Mouse (Mus musculus): ENCODE measurements around the gene Cep70.

Gene Cep70

DNA sequence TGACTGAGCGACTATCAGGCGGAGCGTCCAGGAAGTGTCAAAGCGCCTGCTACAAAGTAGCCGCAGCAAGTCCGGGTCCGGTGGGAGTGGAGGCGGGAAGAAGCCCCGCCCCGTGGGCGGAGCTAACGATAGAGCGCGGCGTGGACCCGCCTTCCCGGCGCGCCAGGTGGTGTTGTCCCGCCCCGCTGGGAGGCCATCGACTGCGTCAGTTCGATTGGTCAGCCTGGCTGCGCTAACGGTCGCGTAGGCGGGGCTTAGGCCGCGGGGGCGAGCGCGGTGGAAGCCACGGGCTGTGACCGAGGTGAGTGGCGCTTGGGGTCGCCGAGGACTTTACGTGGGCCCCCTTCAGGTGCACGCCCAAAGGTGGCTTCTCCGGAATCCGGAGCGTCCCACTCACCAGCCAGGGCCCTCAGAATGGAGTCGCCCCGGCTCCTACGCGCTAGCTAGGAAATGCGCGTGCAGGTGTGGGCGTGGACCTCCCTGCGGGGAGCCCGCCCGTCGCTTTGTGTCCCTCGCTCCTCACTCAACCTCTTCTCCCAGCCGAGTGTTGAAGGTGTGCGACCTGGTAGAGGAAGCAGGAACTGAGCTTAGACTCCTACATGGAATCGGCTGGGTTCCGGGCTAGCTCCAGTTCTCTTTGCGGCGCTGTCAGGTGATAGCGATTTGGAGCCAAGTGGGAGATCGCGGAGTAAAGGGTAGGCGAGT, at the start of gene Cep70:
TSS of gene Cep70 (plus strand) at position 178 of the 705 bp plus-strand sequence.
- DNase-seq (ENCODE audit: low read depth) = peak; percentile 95

DNA sequence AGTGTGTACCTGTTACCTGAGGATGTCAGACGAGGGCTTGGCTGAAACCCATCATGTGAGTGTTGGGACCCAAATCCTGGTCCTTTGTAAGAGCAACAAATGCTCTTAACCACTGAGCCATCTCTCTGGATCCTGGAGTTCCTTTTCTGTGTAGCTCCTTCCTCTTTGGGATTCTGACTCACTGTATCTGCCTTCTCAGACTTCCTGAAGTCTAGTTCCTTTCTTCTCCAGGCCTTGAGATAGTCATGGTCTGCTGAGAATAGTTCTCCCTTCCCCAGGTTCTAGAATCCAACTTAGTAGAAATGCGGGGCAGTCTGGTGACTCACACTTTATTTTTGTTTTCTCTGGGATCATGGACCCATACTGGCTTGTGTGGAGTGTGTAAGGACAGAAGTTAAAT, 30.5 kb upstream of the Cep70 start:
- peak; percentile 80 for DNase-seq (ENCODE audit: low read depth)

DNA sequence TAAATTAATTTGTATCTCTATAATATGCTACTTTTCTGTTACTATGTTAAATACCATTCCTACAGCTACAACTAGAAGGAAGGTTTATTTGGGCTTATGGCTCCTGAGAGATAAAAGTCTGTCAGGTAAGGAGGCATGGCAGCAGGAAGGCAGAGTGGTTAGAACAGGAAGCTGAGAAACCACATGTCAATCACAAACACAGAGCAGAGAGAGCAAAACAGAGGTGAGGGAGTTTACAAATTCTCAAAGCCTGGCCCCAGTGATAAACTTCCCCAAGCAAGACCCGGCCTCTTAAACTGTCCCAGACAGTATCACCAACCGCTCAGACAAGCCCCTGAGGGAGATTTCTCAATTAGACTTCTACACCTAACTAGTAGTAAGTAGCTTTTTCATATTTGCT, 27.0 kb upstream of the Cep70 start:
- peak; percentile 59 for DNase-seq (ENCODE audit: low read depth)

DNA sequence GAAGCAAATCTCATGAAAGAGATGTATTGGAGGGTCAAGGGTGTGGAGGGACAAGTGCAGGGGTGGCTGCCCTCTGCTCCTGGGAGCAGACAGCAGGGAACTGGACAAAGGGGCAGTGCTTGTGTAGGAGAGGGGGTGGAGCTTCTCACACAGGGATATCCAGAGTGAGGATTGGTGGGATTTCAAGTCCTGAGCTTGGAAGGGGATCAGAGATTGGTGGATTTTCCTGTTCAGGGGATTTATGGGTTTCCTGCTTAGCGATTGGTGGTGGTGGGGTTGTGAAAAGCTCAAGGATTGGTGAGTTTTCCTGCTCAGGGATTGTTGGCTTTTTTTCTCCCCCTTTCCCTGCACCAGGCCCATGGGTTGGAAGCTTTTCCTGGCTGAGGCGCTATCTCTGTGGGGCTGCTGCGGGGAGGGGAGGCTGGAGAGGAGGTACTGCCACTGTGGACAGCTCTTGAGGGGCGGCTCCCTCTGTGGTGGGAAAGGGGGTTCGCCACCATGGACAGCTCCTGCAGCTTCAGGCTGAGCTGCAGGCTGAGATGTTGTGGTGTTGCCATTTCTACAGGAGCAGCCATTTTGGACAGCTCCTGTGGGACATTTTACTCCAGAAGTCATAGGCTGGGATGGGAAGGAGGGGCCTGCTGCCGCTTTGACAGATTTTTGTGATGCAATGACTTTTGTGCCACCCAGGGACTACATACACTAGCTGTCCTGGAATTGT, 25.0 kb upstream of the Cep70 start:
- DNase-seq (ENCODE audit: low read depth) = peak; percentile 78

DNA sequence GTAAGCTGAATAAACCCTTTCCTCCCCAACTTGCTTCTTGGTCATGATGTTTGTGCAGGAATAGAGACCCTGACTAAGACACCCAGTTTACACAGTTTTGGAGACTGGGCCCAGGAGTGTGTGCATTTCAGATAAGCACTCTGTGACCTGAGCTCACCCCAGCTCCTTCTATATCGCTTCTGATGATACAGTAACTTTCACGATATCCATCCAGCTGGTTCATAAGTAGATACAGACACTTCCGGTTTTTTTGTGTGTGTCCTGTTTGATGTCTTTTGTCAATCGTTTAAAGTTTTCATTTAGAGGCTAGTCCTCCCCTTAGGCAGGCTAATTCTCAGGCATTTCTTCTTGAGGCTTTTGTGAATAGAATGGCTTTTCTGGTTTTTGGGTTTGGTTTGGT, 21.5 kb upstream of the Cep70 start:
- no peak for DNase-seq (ENCODE audit: low read depth)

DNA sequence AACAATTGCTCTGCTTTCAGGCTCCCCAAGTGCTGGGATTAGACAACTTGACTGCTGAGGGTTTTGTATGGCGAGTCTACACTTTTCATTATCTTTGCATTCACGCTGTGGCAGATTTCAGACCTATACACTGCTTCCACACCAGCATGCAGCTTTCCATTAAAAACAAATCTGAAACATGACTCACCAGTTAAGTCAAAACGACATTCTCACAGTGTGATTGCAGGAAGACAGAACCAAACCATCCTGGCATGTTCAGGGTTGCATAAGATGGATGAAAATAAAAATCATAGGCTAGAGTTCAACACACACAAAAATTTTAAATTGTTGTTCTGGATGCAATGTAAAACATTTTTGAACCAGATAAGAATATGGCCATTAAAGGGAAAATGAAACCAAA, 18.6 kb upstream of the Cep70 start:
- DNase-seq (ENCODE audit: low read depth) = no peak

DNA sequence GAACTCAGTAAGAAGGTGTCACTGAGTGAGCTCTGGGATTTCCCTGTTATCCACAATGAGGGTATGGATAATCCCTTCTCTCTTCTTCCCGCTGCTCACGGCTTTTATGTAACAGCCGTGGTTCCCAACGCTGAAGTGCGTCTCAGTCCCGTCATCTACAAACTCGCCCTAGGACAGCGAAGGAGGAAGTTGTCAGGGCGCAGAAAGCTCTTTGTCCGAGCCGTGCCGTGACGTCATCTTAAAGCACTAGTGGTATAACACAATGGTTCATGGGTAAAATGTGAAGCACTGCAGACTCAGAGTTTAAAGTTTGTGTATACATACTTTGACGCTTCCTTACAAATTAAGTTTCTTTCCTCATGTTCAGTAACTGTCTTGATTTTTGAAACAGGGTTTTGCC, 13.7 kb upstream of the Cep70 start:
- no peak for DNase-seq (ENCODE audit: low read depth)

DNA sequence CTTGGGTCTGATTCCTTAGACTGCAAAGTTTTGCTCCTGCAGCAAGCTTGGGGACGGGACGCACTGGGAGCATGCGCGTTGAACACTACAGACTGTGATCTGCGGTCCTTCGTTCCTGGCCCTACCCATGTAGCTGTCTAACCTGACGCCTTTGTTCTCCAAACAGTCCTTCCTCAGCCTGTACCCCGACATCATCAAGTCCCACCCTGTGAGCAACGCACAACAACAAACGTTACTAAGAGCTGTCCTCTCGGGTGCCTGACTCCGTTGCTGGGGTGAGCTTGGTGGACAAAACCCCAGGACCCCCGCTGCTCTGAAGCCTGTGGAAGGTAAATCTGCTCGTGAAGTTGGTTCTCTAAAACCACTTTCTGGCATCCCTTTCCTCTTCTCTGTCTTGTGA, 6.0 kb upstream of the Cep70 start, which contains the start of gene Faiml:
TSS of gene Faiml (minus strand) at position 101 of the 400 bp plus-strand sequence.
- DNase-seq (ENCODE audit: low read depth) = no peak

DNA sequence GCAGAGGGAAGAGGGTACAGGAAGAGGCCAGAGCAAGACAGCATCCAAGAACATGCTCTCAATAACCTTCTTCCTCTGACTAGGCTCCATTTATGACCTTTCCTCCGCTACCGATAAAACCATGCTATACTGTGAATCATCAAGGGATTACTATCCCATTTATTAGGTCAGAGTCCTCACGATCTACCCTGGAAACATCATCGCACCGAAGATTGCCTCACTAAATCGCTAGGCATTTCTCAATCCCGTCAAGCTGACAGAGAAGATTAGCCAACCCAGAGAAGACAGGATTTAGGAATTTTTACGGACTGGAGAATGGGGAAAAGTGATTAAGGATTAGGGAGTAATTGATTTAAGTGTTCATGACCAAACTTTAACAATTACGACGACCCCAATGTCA, 4.9 kb upstream of the Cep70 start:
- no peak for DNase-seq (ENCODE audit: low read depth)

DNA sequence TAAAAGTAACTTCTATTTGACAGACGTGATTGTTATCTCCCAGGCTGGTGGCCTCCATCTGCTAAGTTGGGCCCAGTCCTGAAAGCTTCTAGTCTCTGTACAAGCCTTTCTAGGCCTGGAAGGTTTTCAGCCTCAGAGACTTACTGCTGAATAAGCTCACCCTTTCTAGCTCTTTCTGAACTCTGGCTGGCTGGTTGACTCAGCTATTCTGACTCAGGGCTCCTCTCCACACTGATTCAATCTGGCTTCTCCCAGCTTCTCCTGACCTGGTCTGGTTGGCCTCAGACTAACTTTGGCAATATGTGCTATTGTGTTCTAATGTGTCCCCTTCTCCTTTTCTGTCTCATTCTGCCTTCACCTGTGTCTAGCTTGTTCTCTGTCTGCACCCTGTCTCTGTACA, 3.9 kb upstream of the Cep70 start:
- peak; percentile 33 for DNase-seq (ENCODE audit: low read depth)

DNA sequence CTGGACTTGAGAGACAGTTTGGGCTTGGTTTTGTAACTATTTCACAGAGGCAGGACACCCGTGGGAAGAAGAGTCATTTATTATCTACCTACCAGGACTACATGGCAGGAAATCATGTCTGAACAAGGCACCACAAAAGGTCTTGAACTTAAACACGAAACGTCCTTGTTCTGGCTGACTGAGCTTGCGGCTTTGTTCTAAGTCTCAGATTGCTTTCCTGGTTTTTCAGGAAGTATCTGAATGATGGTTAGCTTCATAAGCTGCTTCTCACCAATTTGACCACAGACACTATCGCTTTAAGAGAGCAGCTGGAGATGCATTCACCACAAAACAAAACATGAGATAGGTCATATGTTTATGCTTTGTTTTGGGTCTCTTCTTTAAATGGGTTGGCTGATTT, 2.6 kb upstream of the Cep70 start:
- DNase-seq (ENCODE audit: low read depth) = peak; percentile 95

DNA sequence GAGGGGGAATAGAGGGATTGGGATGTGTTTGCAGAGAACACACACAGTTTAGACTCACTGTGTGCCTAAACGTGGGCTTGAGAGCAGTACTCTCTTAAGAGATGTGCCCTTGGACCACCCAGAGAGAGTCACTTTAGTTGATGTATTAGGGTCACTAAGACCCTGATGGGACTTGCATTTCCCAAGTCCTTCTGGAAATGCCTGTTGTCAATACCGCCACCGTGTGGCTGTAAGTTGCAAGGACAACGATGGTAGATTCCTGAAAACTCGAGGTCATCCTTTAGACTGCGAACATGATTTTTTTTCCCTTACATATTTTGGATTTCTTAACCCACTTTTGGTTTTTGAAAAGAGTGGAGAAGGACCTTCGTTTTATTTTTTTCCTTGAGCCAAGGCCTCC, 1.1 kb upstream of the Cep70 start:
- peak; percentile 82 for DNase-seq (ENCODE audit: low read depth)

DNA sequence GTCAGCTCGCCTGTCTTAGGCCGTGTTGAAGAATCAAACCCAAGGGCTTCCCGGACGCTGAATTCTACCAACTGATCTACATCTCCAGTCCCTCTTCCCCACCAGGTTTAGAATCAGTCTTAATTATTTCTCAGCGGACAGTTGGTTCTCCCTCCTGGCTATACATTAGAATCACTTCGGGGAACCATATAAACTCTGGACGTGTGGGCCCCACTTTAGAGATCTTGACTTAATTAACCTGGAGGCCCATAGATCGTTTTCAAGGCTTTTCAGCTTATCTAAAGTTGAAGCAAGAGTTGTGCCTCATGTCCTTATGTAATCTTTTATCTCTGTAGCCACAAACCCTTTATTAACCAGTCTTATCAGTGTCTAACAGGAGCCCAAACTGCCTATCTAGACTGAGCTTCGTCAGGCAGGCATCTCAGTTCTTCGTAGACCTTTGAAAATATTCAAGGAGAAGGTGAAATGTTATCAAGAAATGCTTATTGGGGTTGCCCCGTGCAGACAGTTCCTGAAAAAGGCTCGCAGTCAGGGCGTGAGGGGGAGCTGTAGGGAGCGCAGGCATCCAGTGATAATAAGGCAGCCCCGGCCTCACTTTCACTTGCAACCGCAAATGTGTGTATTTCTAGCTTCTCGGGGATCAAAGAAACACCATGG, 506 bp upstream of the Cep70 start:
- DNase-seq (ENCODE audit: low read depth) = peak; percentile 90

DNA sequence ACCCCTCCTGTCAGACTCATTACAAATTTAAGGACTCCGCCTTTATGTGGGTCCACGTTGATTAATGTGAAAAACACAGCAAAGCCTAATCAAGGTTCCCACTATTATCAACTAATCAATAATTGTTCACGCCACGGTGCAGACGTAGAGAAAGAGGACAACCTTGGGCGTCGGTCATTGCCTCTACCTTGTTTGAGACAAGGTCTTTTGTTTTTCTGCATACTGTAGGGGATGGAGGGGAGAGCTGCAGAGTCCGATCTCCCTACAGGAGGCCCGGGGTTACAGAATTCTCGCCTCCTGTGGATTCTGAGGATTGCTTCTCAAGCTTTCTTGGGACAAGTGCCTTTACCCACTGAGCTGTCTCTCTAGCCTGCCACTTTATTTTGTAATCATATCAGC, 727 bp downstream of the Cep70 start:
- DNase-seq (ENCODE audit: low read depth) = peak; percentile 12

DNA sequence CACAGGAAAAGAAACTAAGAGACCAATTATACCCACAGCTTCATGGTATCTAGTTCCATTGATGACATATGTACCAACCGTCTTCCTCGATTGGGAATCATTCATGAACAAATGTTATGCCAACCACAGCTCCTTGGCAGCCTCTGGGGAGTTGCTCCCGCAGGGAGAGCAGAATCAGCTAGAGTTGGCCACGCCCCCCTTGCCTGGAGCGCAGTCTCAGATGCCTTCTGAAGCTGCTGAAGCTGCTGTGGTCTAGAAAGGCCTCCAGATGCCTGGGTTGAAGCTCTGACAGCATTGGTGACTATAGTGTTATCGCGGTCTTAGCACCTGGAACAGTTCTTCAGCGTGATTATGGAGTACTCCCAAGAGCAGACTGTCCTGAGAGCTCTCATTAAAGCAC, 5.1 kb downstream of the Cep70 start:
- DNase-seq (ENCODE audit: low read depth) = no peak

DNA sequence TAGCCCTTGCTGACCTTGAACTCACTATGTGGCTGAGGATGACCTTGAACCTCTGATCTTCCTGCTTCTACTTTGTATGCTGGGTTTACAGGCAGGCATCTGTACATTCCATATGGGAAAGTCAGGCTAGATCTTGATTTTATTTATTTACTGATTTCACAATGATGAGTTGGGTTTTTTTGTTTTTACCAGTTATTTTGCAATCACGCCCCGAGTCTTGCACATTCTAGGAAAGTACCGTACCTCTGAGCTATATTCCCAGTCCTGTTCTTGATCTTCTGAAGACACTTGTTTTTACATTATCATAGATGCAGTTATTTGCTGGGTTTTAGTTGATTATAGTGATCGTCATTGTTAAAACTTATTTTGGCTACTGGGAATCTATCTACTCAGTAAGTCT, 5.7 kb downstream of the Cep70 start:
- peak; percentile 19 for DNase-seq (ENCODE audit: low read depth)

DNA sequence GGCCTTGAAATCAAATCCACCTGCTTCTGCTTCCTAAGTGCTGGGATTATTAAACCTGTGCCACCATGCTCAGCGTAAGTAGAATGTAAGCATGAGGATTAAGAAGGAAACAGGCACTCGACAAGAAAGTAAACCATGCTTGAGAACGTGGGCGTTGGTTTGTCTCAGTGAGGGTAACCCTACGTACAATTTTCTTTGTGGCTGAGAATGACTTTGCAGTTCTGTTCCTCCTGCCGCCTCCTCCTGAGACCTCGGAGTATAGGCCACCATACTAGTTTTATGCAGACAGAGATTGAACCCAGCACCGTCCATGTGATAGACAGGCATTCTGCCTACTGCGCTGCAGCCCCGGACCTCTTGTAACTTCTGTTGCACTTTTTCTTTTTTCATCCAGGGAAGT, 10.7 kb downstream of the Cep70 start:
- DNase-seq (ENCODE audit: low read depth) = no peak

DNA sequence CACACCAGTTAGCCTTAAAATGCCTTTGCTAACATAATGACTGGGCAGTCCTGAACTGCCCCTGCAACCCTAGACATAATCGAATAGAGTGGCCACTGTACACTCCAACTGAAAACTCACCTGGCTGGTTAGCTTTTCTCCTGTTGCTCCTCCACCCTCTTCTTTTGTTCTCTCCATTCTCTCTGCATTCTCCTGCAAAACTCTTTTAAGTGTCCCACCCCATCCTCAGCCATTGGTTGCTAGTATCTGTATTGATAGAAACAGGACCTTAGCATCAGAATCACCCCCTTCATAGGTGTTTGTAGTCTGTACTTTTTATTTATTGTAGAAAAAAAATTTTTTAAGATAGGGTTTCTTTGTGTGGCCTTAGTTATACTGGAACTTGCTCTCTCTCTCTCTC, 13.0 kb downstream of the Cep70 start:
- DNase-seq (ENCODE audit: low read depth) = no peak

DNA sequence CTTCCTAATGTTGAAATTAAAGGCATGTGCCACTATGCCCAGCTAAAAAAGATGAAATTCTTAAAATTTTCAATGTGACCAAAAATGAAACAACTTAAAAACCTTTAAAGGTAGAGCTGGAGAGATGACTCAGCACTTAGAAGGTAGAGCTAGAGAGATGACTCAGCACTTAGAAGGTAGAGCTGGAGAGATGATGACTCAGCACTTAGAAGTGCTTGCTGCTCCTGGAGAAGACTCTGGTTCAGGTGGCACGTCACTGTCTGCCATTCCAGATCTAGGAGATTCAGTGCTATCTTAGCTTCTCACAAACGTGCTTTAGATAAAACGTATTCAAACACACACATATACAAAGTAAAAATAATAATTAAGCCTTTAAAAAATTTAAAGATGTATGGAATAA, 13.7 kb downstream of the Cep70 start:
- peak; percentile 55 for DNase-seq (ENCODE audit: low read depth)

DNA sequence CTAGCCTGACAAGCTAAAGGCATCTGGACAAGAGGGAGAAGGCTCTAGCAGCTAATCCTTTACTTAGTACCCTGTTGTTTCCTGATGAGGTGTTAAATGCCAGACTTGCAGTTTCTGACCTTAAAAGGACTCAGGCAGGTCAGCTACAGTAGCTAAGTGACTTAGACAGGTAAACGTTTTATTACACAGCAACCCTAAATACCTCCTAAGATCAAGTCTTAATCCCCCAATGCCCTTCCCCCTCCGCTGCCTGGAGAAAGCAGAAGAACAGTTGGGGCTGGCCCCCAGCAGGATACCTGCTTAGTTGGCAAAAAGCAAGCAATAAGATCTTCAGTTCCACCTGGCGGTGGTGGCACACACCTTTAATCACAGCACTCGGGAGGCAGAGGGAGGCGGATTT, 15.7 kb downstream of the Cep70 start:
- no peak for DNase-seq (ENCODE audit: low read depth)

DNA sequence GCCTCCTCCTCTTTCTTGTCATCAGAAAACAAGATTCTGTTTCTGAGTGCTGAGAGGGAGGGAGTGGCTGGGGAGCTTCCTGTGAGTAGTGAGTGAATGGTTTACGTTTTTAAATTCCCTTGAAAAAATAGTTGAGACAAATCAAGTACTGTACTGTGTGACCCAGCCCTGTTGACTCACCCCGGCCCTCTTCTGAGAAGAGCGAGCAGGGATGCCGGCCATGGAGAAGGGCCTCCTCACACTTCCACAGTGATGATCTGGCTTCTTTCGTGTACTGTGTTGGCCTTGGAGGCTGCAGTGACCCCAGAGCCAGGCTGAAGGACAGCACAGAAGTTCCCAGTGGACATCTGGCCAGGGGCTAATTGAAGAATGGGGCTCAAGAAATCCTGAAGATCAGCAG, 61.1 kb downstream of the Cep70 start:
- no peak for DNase-seq (ENCODE audit: low read depth)

DNA sequence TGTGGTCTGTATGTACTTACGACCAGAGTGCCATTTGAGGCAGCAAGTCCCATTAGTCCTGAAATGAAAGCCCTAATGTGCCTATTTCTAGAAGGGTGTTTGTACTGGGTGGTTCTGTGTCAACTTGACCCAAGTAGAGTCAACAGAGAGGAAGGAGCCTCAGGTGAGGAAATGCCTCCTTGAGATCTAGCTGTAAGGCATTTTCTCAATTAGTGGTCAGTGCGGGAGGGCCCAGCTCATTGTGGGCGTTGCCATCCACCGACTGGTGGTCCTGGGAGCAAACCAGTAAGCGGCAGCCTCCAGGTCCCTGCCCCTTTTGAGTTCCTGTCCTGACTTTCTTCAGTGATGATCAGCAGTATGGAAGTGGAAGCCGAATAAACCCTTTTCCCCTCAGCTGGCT, 63.1 kb downstream of the Cep70 start:
- DNase-seq (ENCODE audit: low read depth) = no peak

DNA sequence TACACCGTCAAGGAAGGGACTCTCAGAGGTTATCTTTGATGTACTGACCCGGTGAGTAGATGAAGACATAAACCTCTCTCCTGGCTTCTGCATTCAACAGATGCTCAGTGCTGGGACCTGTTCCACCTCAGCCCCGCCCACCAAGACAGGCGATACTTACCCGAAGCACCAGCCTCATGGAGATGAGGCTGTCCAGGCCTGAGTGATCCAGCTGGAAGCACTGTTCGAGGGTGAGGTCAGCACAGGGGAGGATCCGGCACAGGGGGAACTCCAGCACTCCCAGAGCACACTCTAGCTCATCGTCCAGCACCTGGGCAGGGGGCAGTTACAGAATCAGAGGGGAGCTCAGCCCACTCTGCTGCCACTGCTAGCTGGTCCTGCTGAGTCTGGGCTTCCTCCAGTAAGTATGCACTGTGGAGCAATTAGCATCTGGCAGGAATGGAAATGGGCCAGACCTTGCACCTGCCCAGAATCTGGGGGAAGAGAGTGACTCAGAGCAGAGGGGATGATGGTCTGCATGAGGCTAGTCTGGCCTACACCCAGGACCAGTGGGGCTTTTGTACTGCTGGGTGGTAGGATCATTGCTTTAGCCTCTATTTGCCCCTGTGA, 76.3 kb downstream of the Cep70 start:
- no peak for DNase-seq (ENCODE audit: low read depth)

All from 416B (cell line).